Mouse (Mus musculus) monocyte, adult 2 months (primary cell): ENCODE results near the gene Agpat2.
A peak's percentile ranks its signal among the peaks of the same experiment; 100 is the strongest.

Experiments used
- DNase-seq, 2 experiments: peaks; one replicate each; pipeline ENCODE4 v3.0.0; 2022; ENCODE audit warnings: low spot score in 2 of 2, low read depth in 1 of 2

Gene Agpat2

GRCm38 (mm10) chr2:26603720-26604671, at the start of gene Agpat2:
Agpat2 (minus strand) TSS chr2:26604417.
- peak; percentile 56 to 72 for DNase-seq

GRCm38 (mm10) chr2:26646643-26647293, 42.6 kb upstream of the Agpat2 start:
- peak; percentile 56 to 68 for DNase-seq

GRCm38 (mm10) chr2:26643942-26644341, 39.7 kb upstream of the Agpat2 start:
- peak in 1 of 2 experiments; percentile 51 for DNase-seq

GRCm38 (mm10) chr2:26641006-26641647, 36.9 kb upstream of the Agpat2 start:
- DNase-seq, result no peak

- DNase-seq, result peak; percentile 86 to 92
These were observed 35.9 kb upstream of the Agpat2 start for GRCm38 (mm10) chr2:26639838-26640830.

GRCm38 (mm10) chr2:26639083-26639482, 34.9 kb upstream of the Agpat2 start:
- no peak for DNase-seq

- no peak for DNase-seq
These were observed 34.4 kb upstream of the Agpat2 start for GRCm38 (mm10) chr2:26638572-26638971.

- no peak for DNase-seq
These were observed 33.8 kb upstream of the Agpat2 start for GRCm38 (mm10) chr2:26638039-26638438.

- no peak for DNase-seq
These were observed 33.2 kb upstream of the Agpat2 start for GRCm38 (mm10) chr2:26637316-26637932.

- no peak for DNase-seq
These were observed 32.1 kb upstream of the Agpat2 start for GRCm38 (mm10) chr2:26636325-26636635.

GRCm38 (mm10) chr2:26635489-26636324, 31.5 kb upstream of the Agpat2 start:
- DNase-seq, result no peak

- no peak for DNase-seq
These were observed 30.6 kb upstream of the Agpat2 start for GRCm38 (mm10) chr2:26634629-26635488.

- no peak for DNase-seq
These were observed 29.8 kb upstream of the Agpat2 start for GRCm38 (mm10) chr2:26633953-26634530.

- DNase-seq, result no peak
These were observed 28.6 kb upstream of the Agpat2 start for GRCm38 (mm10) chr2:26632541-26633395.

- DNase-seq, result no peak
These were observed 24.7 kb upstream of the Agpat2 start for GRCm38 (mm10) chr2:26628792-26629437.

- DNase-seq, result no peak
These were observed 23.9 kb upstream of the Agpat2 start, which contains the start of gene Fam69b for GRCm38 (mm10) chr2:26627921-26628739. Fam69b (plus strand) TSS chr2:26628457.
